In genomic region chr12:84222405-84222961, GRCm38 (mm10) we compare ENCODE assay signal across 7 mouse cellular contexts. TPM values are rescaled to one million over a fixed set of nuclear protein-coding genes. Genes with fewer than 3 reads are reported as not detected.
DNase-seq lines count a peak whose midpoint lies in the region; TF ChIP-seq lines count a peak whose summit lies in the region.

No protein-coding gene starts in this region.

- in situ Hi-C loops in ES-E14 (cut with MboI; ENCODE audit: low sequenced_read_pairs in 2 of 2, unreplicated experiment in 2 of 2): no loop called here

- no peak for DNase-seq in ES-E14 (ENCODE audit: low read depth, low spot score)
- DNase-seq in adrenal gland, adult 18-20 months (ENCODE audit: low spot score in 2 of 2): peak; percentile 51 to 60
- peak; percentile 46 for DNase-seq in forebrain, embryonic 10.5 days (ENCODE audit: extremely low spot score, low spot score)
- DNase-seq in heart, postnatal 14 days: peak; percentile 51 to 63
- peak; percentile 64 to 78 for DNase-seq in kidney, postnatal 4 days
- DNase-seq in lung, postnatal 10 days: peak; percentile 77
- peak; percentile 37 for DNase-seq in ovary, adult 18-20 months (ENCODE audit: low spot score)

- H3K27me3 ChIP-seq in forebrain, embryonic 10.5 days (ENCODE audit: poor library complexity, severe bottlenecking): peaks cover 23% of the 10 kb centered on the region

- WGBS in forebrain, embryonic 10.5 days: 3% methylated on average over 17 of the region's 17 CpGs

- intact Hi-C loops in heart, postnatal 14 days (cut with DNase I): no loop called here

- H3K36me3 ChIP-seq in ES-E14 (ENCODE audit: control insufficient read depth, insufficient read depth, low read length, poor library complexity, severe bottlenecking): no peaks in the 10 kb centered on the region
- H3K36me3 ChIP-seq in forebrain, embryonic 10.5 days (replicated peaks): no peaks in the 10 kb centered on the region

- H3K4me3 ChIP-seq in ES-E14 (ENCODE audit: insufficient read depth in 1 of 2, low read depth in 1 of 2, low read length in 2 of 2, poor library complexity in 1 of 2, severe bottlenecking in 1 of 2): no peak overlapping the region
- H3K4me3 ChIP-seq in forebrain, embryonic 10.5 days: peak overlapping the region; percentile 52

- no peaks in the 10 kb centered on the region for H3K9me3 ChIP-seq in ES-E14 (ENCODE audit: control insufficient read depth, insufficient read depth, low read depth, low read length)
- no peaks in the 10 kb centered on the region for H3K9me3 ChIP-seq in forebrain, embryonic 10.5 days

- no peak overlapping the region for H3K27ac ChIP-seq in ES-E14 (ENCODE audit: insufficient read depth, low read depth, low read length, poor library complexity, severe bottlenecking)
- peak overlapping the region; percentile 81 for H3K27ac ChIP-seq in forebrain, embryonic 10.5 days

- H3K4me1 ChIP-seq in ES-E14 (ENCODE audit: control insufficient read depth in 2 of 2, insufficient read depth in 2 of 2, low read length in 2 of 2, poor library complexity in 1 of 2): peaks cover 12 to 14% of the 10 kb centered on the region in 2 experiments
- H3K4me1 ChIP-seq in forebrain, embryonic 10.5 days: peaks cover 49% of the 10 kb centered on the region

- H3K9ac ChIP-seq in ES-E14 (ENCODE audit: insufficient read depth, low read depth, low read length, poor library complexity, severe bottlenecking): peak overlapping the region; percentile 30; the same call in 1 of the 2 replicates

TF ChIP-seq in ES-E14, 5 proteins besides CTCF, POLR2A, EP300 and RAD21:
- no peak for TF ChIP-seq CHD2 (IDR thresholded peaks at IDR 0.05; ENCODE audit: low read depth, low read length)
- no peak for TF ChIP-seq ZC3H11A (IDR thresholded peaks at IDR 0.05; ENCODE audit: borderline replicate concordance, low read depth, low read length)
- no peak for TF ChIP-seq MAFK (IDR thresholded peaks at IDR 0.05; ENCODE audit: insufficient read depth, low read depth, low read length)
- TF ChIP-seq ZNF384 (IDR thresholded peaks at IDR 0.05; ENCODE audit: low read depth, low read length): no peak
- TF ChIP-seq HCFC1 (IDR thresholded peaks at IDR 0.05; ENCODE audit: borderline replicate concordance, insufficient read depth, low read length): no peak

RNA-seq across cellular contexts. Expression of gene Elmsan1, which starts 3.8 kb away (rescaled TPM):
- total RNA-seq in ES-E14 (2012; rRNA removed): 9.6 and 19.3 TPM in 2 replicates
- 10 to 100 TPM; 17.5 to 20.6 TPM for total RNA-seq in adrenal gland, adult 18-20 months (2021)
- polyA plus RNA-seq in forebrain, embryonic 10.5 days (2016; fragmentation: Nextera tagmentation; extraction: Ambion mirVana): 7.0 and 8.7 TPM in 2 replicates
- total RNA-seq in heart, postnatal 14 days (2021): 10 to 100 TPM; 15.7 to 16.9 TPM
